Mouse (Mus musculus): Measurements from ENCODE around the gene Gm21190.
"Not testable (repeated sequence)": the region's sequence is repeated elsewhere in the genome, so short reads cannot be mapped to it uniquely, and the experiment has no call there.

Gene Gm21190

GRCm38 (mm10) chr5:15490934-15491333, 38.1 kb downstream of the Gm21190 start:
- not testable (repeated sequence) for DNase-seq (ENCODE audit: extremely low read depth, low read depth)

GRCm38 (mm10) chr5:15488743-15489142, 40.3 kb downstream of the Gm21190 start:
- no peak for DNase-seq (ENCODE audit: extremely low read depth, low read depth)

- DNase-seq (ENCODE audit: extremely low read depth, low read depth) = not testable (repeated sequence)
Observed at GRCm38 (mm10) chr5:15484616-15485015, 44.4 kb downstream of the Gm21190 start.

GRCm38 (mm10) chr5:15483576-15483975, 45.4 kb downstream of the Gm21190 start:
- DNase-seq (ENCODE audit: extremely low read depth, low read depth) = not testable (repeated sequence)

DNA sequence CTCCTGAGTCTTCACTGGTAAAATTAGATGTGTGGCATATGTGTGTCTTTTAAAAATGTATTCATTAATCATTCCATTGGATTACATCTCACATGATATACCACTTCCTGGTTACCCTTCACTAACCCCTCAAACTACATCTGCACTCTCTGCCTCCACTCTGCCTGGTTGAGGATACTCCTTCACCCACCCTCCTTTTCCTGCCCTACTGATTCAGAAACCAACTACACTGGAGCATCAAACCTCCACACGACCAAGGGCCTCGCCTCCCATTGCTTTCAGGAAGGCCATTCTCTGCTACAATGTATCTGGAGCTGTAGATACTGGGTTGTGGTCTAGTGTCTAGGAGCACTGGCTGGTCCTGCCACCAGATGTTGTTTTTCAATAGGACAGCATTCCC, 46.2 kb downstream of the Gm21190 start:
- DNase-seq (ENCODE audit: extremely low read depth, low read depth) = not testable (repeated sequence)

GRCm38 (mm10) chr5:15476423-15476822, 52.6 kb downstream of the Gm21190 start, which contains the start of gene Gm21149:
Gene Gm21149 (minus strand): TSS chr5:15476523.
- DNase-seq (ENCODE audit: extremely low read depth, low read depth) = not testable (repeated sequence)

Measured in MEL-GATA-1-ER (cell line).